Mouse (Mus musculus): ENCODE measurements around the gene Iqca. TPM values are rescaled to one million over a fixed set of nuclear protein-coding genes. Genes with fewer than 3 reads are reported as not detected.

The Iqca gene
- polyA plus RNA-seq, 1 experiment: 0.33 TPM

- 68% methylated on average over 6 of the region's 6 CpGs for WGBS
Observed at GRCm38 (mm10) chr1:90018071-90018470, 135.1 kb downstream of the Iqca start.

GRCm38 (mm10) chr1:90014446-90014845, 138.8 kb downstream of the Iqca start, which contains the start of gene Asb18:
Asb18 (minus strand) TSS chr1:90014666.
- WGBS: 76% methylated on average over 5 of the region's 5 CpGs
- Histone ChIP-seq H3K4me3 (ENCODE audit: insufficient read depth, low read depth, low read length) (no peak within 1 kb of the TSS), H3K27me3 (replicated peaks; ENCODE audit: control insufficient read depth, insufficient read depth, low read length) (no peaks in the 10 kb centered on the region), H3K4me1 (ENCODE audit: control insufficient read depth, insufficient read depth, low read length) (no peaks in the 10 kb centered on the region), H3K36me3 (ENCODE audit: control insufficient read depth, insufficient read depth, low read length) (no peaks in the 10 kb centered on the region), H3K27ac (ENCODE audit: insufficient read depth, low read depth, low read length) (no peak within 1 kb of the TSS)
- TF ChIP-seq CTCF (conservative IDR thresholded peaks at IDR 0.05; ENCODE audit: insufficient read depth, insufficient read length, low read depth, low read length) (no peak), POLR2A (IDR thresholded peaks at IDR 0.05; ENCODE audit: low read depth, low read length) (no peak)
- no peak for DNase-seq

More at GRCm38 (mm10) chr1:90018071-90018470, 135.1 kb downstream of the Iqca start:
- Histone ChIP-seq H3K4me3 (ENCODE audit: insufficient read depth, low read depth, low read length) (no peak overlapping the region), H3K4me1 (ENCODE audit: control insufficient read depth, insufficient read depth, low read length) (no peaks in the 10 kb centered on the region), H3K27me3 (replicated peaks; ENCODE audit: control insufficient read depth, insufficient read depth, low read length) (no peaks in the 10 kb centered on the region), H3K36me3 (ENCODE audit: control insufficient read depth, insufficient read depth, low read length) (no peaks in the 10 kb centered on the region), H3K27ac (ENCODE audit: insufficient read depth, low read depth, low read length) (no peak overlapping the region)
- DNase-seq: no peak
- TF ChIP-seq CTCF (conservative IDR thresholded peaks at IDR 0.05; ENCODE audit: insufficient read depth, insufficient read length, low read depth, low read length) (no peak), POLR2A (IDR thresholded peaks at IDR 0.05; ENCODE audit: low read depth, low read length) (no peak)

- TF ChIP-seq CTCF (conservative IDR thresholded peaks at IDR 0.05; ENCODE audit: insufficient read depth, insufficient read length, low read depth, low read length): no peak
- no peak for TF ChIP-seq POLR2A (IDR thresholded peaks at IDR 0.05; ENCODE audit: low read depth, low read length)
- Histone ChIP-seq H3K4me3 (ENCODE audit: insufficient read depth, low read depth, low read length) (no peak overlapping the region), H3K27ac (ENCODE audit: insufficient read depth, low read depth, low read length) (no peak overlapping the region), H3K36me3 (ENCODE audit: control insufficient read depth, insufficient read depth, low read length) (no peaks in the 10 kb centered on the region), H3K27me3 (replicated peaks; ENCODE audit: control insufficient read depth, insufficient read depth, low read length) (no peaks in the 10 kb centered on the region), H3K4me1 (ENCODE audit: control insufficient read depth, insufficient read depth, low read length) (no peaks in the 10 kb centered on the region)
- no peak for DNase-seq
- WGBS: 85% methylated on average over 5 of the region's 5 CpGs
Observed at GRCm38 (mm10) chr1:90013273-90013672, 139.9 kb downstream of the Iqca start.

GRCm38 (mm10) chr1:90012850-90013249, 140.4 kb downstream of the Iqca start:
- no peak overlapping the region for H3K27ac ChIP-seq (ENCODE audit: insufficient read depth, low read depth, low read length)
- WGBS: 75% methylated on average over 7 of the region's 7 CpGs
- no peaks in the 10 kb centered on the region for H3K4me1 ChIP-seq (ENCODE audit: control insufficient read depth, insufficient read depth, low read length)
- H3K27me3 ChIP-seq (replicated peaks; ENCODE audit: control insufficient read depth, insufficient read depth, low read length): no peaks in the 10 kb centered on the region
- no peak overlapping the region for H3K4me3 ChIP-seq (ENCODE audit: insufficient read depth, low read depth, low read length)
- DNase-seq: no peak
- TF ChIP-seq POLR2A (IDR thresholded peaks at IDR 0.05; ENCODE audit: low read depth, low read length): no peak
- no peak for TF ChIP-seq CTCF (conservative IDR thresholded peaks at IDR 0.05; ENCODE audit: insufficient read depth, insufficient read length, low read depth, low read length)
- H3K36me3 ChIP-seq (ENCODE audit: control insufficient read depth, insufficient read depth, low read length): no peaks in the 10 kb centered on the region

- no peak for DNase-seq
- H3K27me3 ChIP-seq (replicated peaks; ENCODE audit: control insufficient read depth, insufficient read depth, low read length): no peaks in the 10 kb centered on the region
- TF ChIP-seq CTCF (conservative IDR thresholded peaks at IDR 0.05; ENCODE audit: insufficient read depth, insufficient read length, low read depth, low read length): no peak
- no peak for TF ChIP-seq POLR2A (IDR thresholded peaks at IDR 0.05; ENCODE audit: low read depth, low read length)
- no peak overlapping the region for H3K4me3 ChIP-seq (ENCODE audit: insufficient read depth, low read depth, low read length)
- no peaks in the 10 kb centered on the region for H3K4me1 ChIP-seq (ENCODE audit: control insufficient read depth, insufficient read depth, low read length)
- 86% methylated on average over 3 of the region's 3 CpGs for WGBS
- H3K36me3 ChIP-seq (ENCODE audit: control insufficient read depth, insufficient read depth, low read length): no peaks in the 10 kb centered on the region
- no peak overlapping the region for H3K27ac ChIP-seq (ENCODE audit: insufficient read depth, low read depth, low read length)
Observed at GRCm38 (mm10) chr1:90012168-90012567, 141.0 kb downstream of the Iqca start.

- Histone ChIP-seq H3K36me3 (ENCODE audit: control insufficient read depth, insufficient read depth, low read length) (no peaks in the 10 kb centered on the region), H3K4me1 (ENCODE audit: control insufficient read depth, insufficient read depth, low read length) (no peaks in the 10 kb centered on the region), H3K27ac (ENCODE audit: insufficient read depth, low read depth, low read length) (no peak overlapping the region), H3K4me3 (ENCODE audit: insufficient read depth, low read depth, low read length) (no peak overlapping the region), H3K27me3 (replicated peaks; ENCODE audit: control insufficient read depth, insufficient read depth, low read length) (no peaks in the 10 kb centered on the region)
- WGBS: 78% methylated on average over 1 of the region's 1 CpGs
- TF ChIP-seq CTCF (conservative IDR thresholded peaks at IDR 0.05; ENCODE audit: insufficient read depth, insufficient read length, low read depth, low read length) (no peak), POLR2A (IDR thresholded peaks at IDR 0.05; ENCODE audit: low read depth, low read length) (no peak)
- no peak for DNase-seq
Observed at GRCm38 (mm10) chr1:90010077-90010476, 143.1 kb downstream of the Iqca start.

GRCm38 (mm10) chr1:90009188-90009587, 144.0 kb downstream of the Iqca start:
- Histone ChIP-seq H3K4me3 (ENCODE audit: insufficient read depth, low read depth, low read length) (no peak overlapping the region), H3K27ac (ENCODE audit: insufficient read depth, low read depth, low read length) (no peak overlapping the region), H3K36me3 (ENCODE audit: control insufficient read depth, insufficient read depth, low read length) (no peaks in the 10 kb centered on the region), H3K27me3 (replicated peaks; ENCODE audit: control insufficient read depth, insufficient read depth, low read length) (no peaks in the 10 kb centered on the region), H3K4me1 (ENCODE audit: control insufficient read depth, insufficient read depth, low read length) (no peaks in the 10 kb centered on the region)
- TF ChIP-seq CTCF (conservative IDR thresholded peaks at IDR 0.05; ENCODE audit: insufficient read depth, insufficient read length, low read depth, low read length) (no peak), POLR2A (IDR thresholded peaks at IDR 0.05; ENCODE audit: low read depth, low read length) (no peak)
- DNase-seq: no peak
- 88% methylated on average over 3 of the region's 3 CpGs for WGBS

Data from kidney, adult 2 months (tissue).